Mouse (Mus musculus) G1E (cell line): ENCODE data around the gene Bach2.

Experiments used
- CTCF ChIP-seq: IDR thresholded peaks from 2 replicates; pipeline ENCODE4 v1.5.1; 2012; ENCODE audit warnings: low read depth, low read length, inconsistent platforms, mixed read lengths
- GATA1 ChIP-seq: IDR thresholded peaks from 2 replicates; pipeline ENCODE4 v1.6.1; 2012; ENCODE audit warnings: borderline replicate concordance, low read length, inconsistent platforms, mixed read lengths
- GATA2 ChIP-seq: IDR thresholded peaks from 2 replicates; pipeline ENCODE4 v1.6.1; 2012; ENCODE audit warnings: low read depth, low read length, inconsistent platforms, borderline replicate concordance
- POLR2AphosphoS5 ChIP-seq: IDR thresholded peaks from 2 replicates; pipeline ENCODE4 v1.6.1; 2012; ENCODE audit warnings: low read depth, low read length, inconsistent platforms; ENCODE audit not compliant: insufficient replicate concordance
- TAL1 ChIP-seq: conservative IDR thresholded peaks from 2 replicates; pipeline ENCODE4 v1.6.1; 2012; ENCODE audit warnings: low read depth, low read length, inconsistent platforms, mixed read lengths

DNA sequence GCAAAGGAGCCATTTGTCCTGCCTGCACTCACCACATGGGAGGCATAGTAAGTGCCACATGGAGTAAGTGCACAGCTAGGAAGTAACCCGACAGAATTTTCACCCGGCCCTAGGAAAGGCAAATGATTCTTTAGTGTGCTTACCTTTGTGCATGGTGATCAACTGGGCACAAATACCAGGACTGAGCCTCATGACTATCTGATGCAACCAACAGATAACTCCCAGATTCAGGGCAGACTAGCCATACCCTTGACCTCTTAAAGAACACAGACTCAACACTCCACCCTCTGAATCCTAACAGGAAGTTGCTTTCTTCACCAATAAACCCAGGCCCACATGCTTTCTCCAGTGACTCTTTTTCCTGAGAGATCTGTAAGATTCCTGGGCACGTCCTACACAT lies 332.8 kb downstream of the Bach2 start:
- no peak for TF ChIP-seq POLR2AphosphoS5
- TF ChIP-seq CTCF = no peak
- no peak for TF ChIP-seq TAL1
- no peak for TF ChIP-seq GATA1
- no peak for TF ChIP-seq GATA2
